Mouse (Mus musculus) myocyte (in vitro differentiated cells): Measurements from ENCODE around the gene Ube2l3. TPM values are rescaled to one million over a fixed set of nuclear protein-coding genes. Genes with fewer than 3 reads are reported as not detected.

Source experiments
- H3K27me3 ChIP-seq: one replicate; pipeline ENCODE4 v1.6.1; 2011; ENCODE audit not compliant: control insufficient read depth, insufficient read depth, insufficient read length
- H3K36me3 ChIP-seq: one replicate; pipeline ENCODE4 v1.6.1; 2011; ENCODE audit not compliant: control insufficient read depth, insufficient read depth
- H3K4me2 ChIP-seq: one replicate; pipeline ENCODE4 v1.6.1; 2011; ENCODE audit warnings: low read depth, control low read depth
- H3K4me3 ChIP-seq: one replicate; pipeline ENCODE4 v1.5.1; 2011; ENCODE audit warnings: mild to moderate bottlenecking, control low read depth, moderate library complexity
- H3K79me2 ChIP-seq: one replicate; pipeline ENCODE4 v1.6.1; 2011; ENCODE audit not compliant: control insufficient read depth, insufficient read depth
- H3ac ChIP-seq: one replicate; pipeline ENCODE4 v1.6.1; 2011; ENCODE audit not compliant: control insufficient read depth, insufficient read length
- CEBPB ChIP-seq: IDR thresholded peaks from 2 replicates; pipeline ENCODE4 v1.6.1; 2011; ENCODE audit warnings: mild to moderate bottlenecking, moderate library complexity; ENCODE audit not compliant: poor library complexity, insufficient read depth, severe bottlenecking
- E2F4 ChIP-seq: IDR thresholded peaks from one replicate; pipeline ENCODE4 v1.6.1; 2011; ENCODE audit warnings: mild to moderate bottlenecking, control low read depth, moderate library complexity; ENCODE audit not compliant: insufficient read depth
- MAX ChIP-seq: IDR thresholded peaks from one replicate; pipeline ENCODE4 v1.6.1; 2011; ENCODE audit warnings: low read depth, mild to moderate bottlenecking, control low read depth
- MYOD1 ChIP-seq, 3 experiments: IDR thresholded peaks; one replicate each; pipeline ENCODE4 v1.6.1; 2011; ENCODE audit warnings: control low read depth in 2 of 3, low read depth in 2 of 3, mild to moderate bottlenecking in 2 of 3, moderate library complexity in 1 of 3; ENCODE audit not compliant: insufficient read length in 2 of 3, control insufficient read depth in 1 of 3
- MYOG ChIP-seq, 3 experiments: IDR thresholded peaks; one replicate each; pipeline ENCODE4 v1.6.1; 2011; ENCODE audit warnings: control low read depth in 2 of 3, low read depth in 2 of 3, mild to moderate bottlenecking in 2 of 3; ENCODE audit not compliant: insufficient read length in 2 of 3, control insufficient read depth in 1 of 3, insufficient read depth in 1 of 3
- POLR2A ChIP-seq: IDR thresholded peaks from one replicate; pipeline ENCODE4 v1.6.1; 2011; ENCODE audit warnings: low read depth, mild to moderate bottlenecking, control low read depth, moderate library complexity; ENCODE audit not compliant: insufficient read length
- POLR2AphosphoS2 ChIP-seq: IDR thresholded peaks from one replicate; pipeline ENCODE4 v1.6.1; 2011; ENCODE audit warnings: low read depth, control low read depth; ENCODE audit not compliant: insufficient read length
- REST ChIP-seq: IDR thresholded peaks from one replicate; pipeline ENCODE4 v1.6.1; 2011; ENCODE audit warnings: mild to moderate bottlenecking, control low read depth, moderate library complexity; ENCODE audit not compliant: insufficient read depth, insufficient read length
- SRF ChIP-seq: IDR thresholded peaks from one replicate; pipeline ENCODE4 v1.6.1; 2011; ENCODE audit warnings: low read depth; ENCODE audit not compliant: control insufficient read depth, insufficient read length
- TCF12 ChIP-seq: IDR thresholded peaks from one replicate; pipeline ENCODE4 v1.6.1; 2011; ENCODE audit warnings: mild to moderate bottlenecking, control low read depth; ENCODE audit not compliant: poor library complexity, insufficient read depth, severe bottlenecking
- TCF3 ChIP-seq: IDR thresholded peaks from one replicate; pipeline ENCODE4 v1.6.1; 2011; ENCODE audit warnings: low read depth, control low read depth; ENCODE audit not compliant: insufficient read length
- USF1 ChIP-seq: IDR thresholded peaks from one replicate; pipeline ENCODE4 v1.6.1; 2011; ENCODE audit warnings: low read depth, mild to moderate bottlenecking, control low read depth, moderate library complexity
- polyA plus RNA-seq: library from polyadenylated mRNA; unstranded; fragments of >200 nt; fragmentation: generic; extraction: Trizol; gene quantifications from one replicate; pipeline ENCODE4 v1.2.1, GENCODE M21; 2012; ENCODE audit warnings: missing spikeins

Gene Ube2l3
- polyA plus RNA-seq, 1 experiment: 124 TPM

- no peak overlapping the region for H3ac ChIP-seq
- TF ChIP-seq TCF12 (no peak), SRF (no peak), TCF3 (no peak), USF1 (no peak), POLR2A (no peak), MAX (no peak), MYOG (IDR thresholded peaks at IDR 0.05; ENCODE audit: control insufficient read depth in 1 of 3, insufficient read depth in 1 of 3, insufficient read length in 2 of 3, low read depth in 2 of 3) (no peak), POLR2AphosphoS2 (no peak), MYOD1 (IDR thresholded peaks at IDR 0.05; ENCODE audit: control insufficient read depth in 1 of 3, insufficient read length in 2 of 3, low read depth in 2 of 3) (no peak), REST (no peak), E2F4 (no peak), CEBPB (no peak)
- H3K4me3 ChIP-seq: no peak overlapping the region
- H3K4me2 ChIP-seq: no peak overlapping the region
- no peaks in the 10 kb centered on the region for H3K27me3 ChIP-seq
- H3K79me2 ChIP-seq: peaks cover 15% of the 10 kb centered on the region
- H3K36me3 ChIP-seq: no peaks in the 10 kb centered on the region
These were observed 41.3 kb upstream of the Ube2l3 start for GRCm38 (mm10) chr16:17243731-17244130.

GRCm38 (mm10) chr16:17239409-17239808 lies 37.0 kb upstream of the Ube2l3 start:
- Histone ChIP-seq H3K36me3 (no peaks in the 10 kb centered on the region), H3K79me2 (peaks cover 27% of the 10 kb centered on the region), H3K27me3 (no peaks in the 10 kb centered on the region), H3K4me3 (no peak overlapping the region), H3K4me2 (no peak overlapping the region), H3ac (no peak overlapping the region)
- no peak for TF ChIP-seq TCF12
- TF ChIP-seq USF1: no peak
- TF ChIP-seq TCF3: no peak
- TF ChIP-seq E2F4: no peak
- TF ChIP-seq REST: no peak
- TF ChIP-seq MYOD1 (IDR thresholded peaks at IDR 0.05; ENCODE audit: control insufficient read depth in 1 of 3, insufficient read length in 2 of 3, low read depth in 2 of 3): no peak
- TF ChIP-seq SRF: no peak
- TF ChIP-seq MYOG (IDR thresholded peaks at IDR 0.05; ENCODE audit: control insufficient read depth in 1 of 3, insufficient read depth in 1 of 3, insufficient read length in 2 of 3, low read depth in 2 of 3): no peak
- no peak for TF ChIP-seq CEBPB
- TF ChIP-seq POLR2A: no peak
- TF ChIP-seq POLR2AphosphoS2: no peak
- TF ChIP-seq MAX: no peak

GRCm38 (mm10) chr16:17237634-17238033 lies 35.2 kb upstream of the Ube2l3 start:
- Histone ChIP-seq H3ac (no peak overlapping the region), H3K79me2 (peaks cover 27% of the 10 kb centered on the region), H3K27me3 (no peaks in the 10 kb centered on the region), H3K4me3 (no peak overlapping the region), H3K4me2 (no peak overlapping the region), H3K36me3 (no peaks in the 10 kb centered on the region)
- TF ChIP-seq MAX (no peak), REST (no peak), TCF3 (no peak), E2F4 (no peak), POLR2AphosphoS2 (no peak), MYOG (IDR thresholded peaks at IDR 0.05; ENCODE audit: control insufficient read depth in 1 of 3, insufficient read depth in 1 of 3, insufficient read length in 2 of 3, low read depth in 2 of 3) (no peak), SRF (no peak), USF1 (no peak), CEBPB (no peak), POLR2A (no peak), TCF12 (no peak)

- Histone ChIP-seq H3ac (no peak overlapping the region), H3K79me2 (peaks cover 23% of the 10 kb centered on the region), H3K4me2 (peak overlapping the region; percentile 96), H3K4me3 (peak overlapping the region; percentile 47), H3K36me3 (no peaks in the 10 kb centered on the region), H3K27me3 (no peaks in the 10 kb centered on the region)
- no peak for TF ChIP-seq CEBPB
- TF ChIP-seq POLR2AphosphoS2: no peak
- TF ChIP-seq MYOD1 (IDR thresholded peaks at IDR 0.05; ENCODE audit: control insufficient read depth in 1 of 3, insufficient read length in 2 of 3, low read depth in 2 of 3): no peak
- no peak for TF ChIP-seq SRF
- TF ChIP-seq MYOG (IDR thresholded peaks at IDR 0.05; ENCODE audit: control insufficient read depth in 1 of 3, insufficient read depth in 1 of 3, insufficient read length in 2 of 3, low read depth in 2 of 3): no peak
- no peak for TF ChIP-seq E2F4
- TF ChIP-seq MAX: no peak
- no peak for TF ChIP-seq USF1
- no peak for TF ChIP-seq TCF12
- no peak for TF ChIP-seq POLR2A
- no peak for TF ChIP-seq TCF3
- TF ChIP-seq REST: no peak
These were observed 32.6 kb upstream of the Ube2l3 start for GRCm38 (mm10) chr16:17234916-17235665.

- H3K4me3 ChIP-seq: peak overlapping the region; percentile 47
- no peaks in the 10 kb centered on the region for H3K27me3 ChIP-seq
- H3K36me3 ChIP-seq: no peaks in the 10 kb centered on the region
- TF ChIP-seq USF1 (no peak), E2F4 (no peak), MYOG (IDR thresholded peaks at IDR 0.05; ENCODE audit: control insufficient read depth in 1 of 3, insufficient read depth in 1 of 3, insufficient read length in 2 of 3, low read depth in 2 of 3) (no peak), TCF3 (no peak)
- H3ac ChIP-seq: peak overlapping the region; percentile 26
- H3K4me2 ChIP-seq: peak overlapping the region; percentile 96
- H3K79me2 ChIP-seq: peaks cover 20% of the 10 kb centered on the region
These were observed 32.0 kb upstream of the Ube2l3 start for GRCm38 (mm10) chr16:17234499-17234895.
